33 mouse cellular contexts compared by ENCODE assay signal in genomic region chr1:20761411-20761810, GRCm38 (mm10). TPM values are rescaled to one million over a fixed set of nuclear protein-coding genes. Genes with fewer than 3 reads are reported as not detected.
DNase-seq lines count a peak whose midpoint lies in the region; TF ChIP-seq lines count a peak whose summit lies in the region.
"Had no signal": no experiment of that assay in that cellular context is flagged by ENCODE, and none has a peak within 500 bp of the region (broad histone marks: within the 10 kb centered on the region; RNA-seq: fewer than 3 reads in every experiment).

No protein-coding gene starts in this region.

- no peak overlapping the region for H3K4me3 ChIP-seq in CH12.LX (replicated peaks in 1 of 3; ENCODE audit: low read depth in 2 of 3, low read length in 2 of 3, poor library complexity in 1 of 3)
- no peak overlapping the region for H3K4me3 ChIP-seq in ES-E14 (ENCODE audit: insufficient read depth in 1 of 2, low read depth in 1 of 2, low read length in 2 of 2, poor library complexity in 1 of 2, severe bottlenecking in 1 of 2)
- H3K4me3 ChIP-seq: embryonic facial prominence, embryonic 10.5 days; embryonic facial prominence, embryonic 13.5 days; erythroblast, embryonic 14.5 days; forebrain, embryonic 12.5 days; heart, embryonic 12.5 days; heart, embryonic 15.5 days; hindbrain, embryonic 10.5 days; hindbrain, embryonic 13.5 days; intestine, embryonic 15.5 days had no signal

- dilution Hi-C loops in CH12.LX (cut with MboI; ENCODE audit: extremely low pct_ligation_motif_present, extremely low pct_unique_long_range_greater_than_20kb, low sequenced_read_pairs): no loop called here

- no peak for TF ChIP-seq RAD21 in CH12.LX (IDR thresholded peaks at IDR 0.05; ENCODE audit: low read depth, low read length)

- peaks cover 2 to 29% of the 10 kb centered on the region in 2 experiments; a peak in 2 of 4 replicates for H3K4me1 ChIP-seq in CH12.LX (ENCODE audit: control insufficient read depth in 1 of 2, insufficient read depth in 2 of 2)
- H3K4me1 ChIP-seq in ES-E14 (ENCODE audit: control insufficient read depth in 2 of 2, insufficient read depth in 2 of 2, low read length in 2 of 2, poor library complexity in 1 of 2): peaks cover 3 to 6% of the 10 kb centered on the region in 2 experiments; a peak in 3 of 4 replicates
- H3K4me1 ChIP-seq: embryonic facial prominence, embryonic 10.5 days; embryonic facial prominence, embryonic 13.5 days; forebrain, embryonic 12.5 days; heart, embryonic 12.5 days; heart, embryonic 15.5 days; hindbrain, embryonic 13.5 days; intestine, embryonic 15.5 days had no signal

- no peaks in the 10 kb centered on the region for H3K79me2 ChIP-seq in CH12.LX (replicated peaks; ENCODE audit: control insufficient read depth, extremely low read depth, insufficient read depth, poor library complexity, severe bottlenecking)

- no peak overlapping the region for H3K9ac ChIP-seq in CH12.LX (ENCODE audit: insufficient read depth, low read depth)
- no peak overlapping the region for H3K9ac ChIP-seq in ES-E14 (ENCODE audit: insufficient read depth, low read depth, low read length, poor library complexity, severe bottlenecking)
- H3K9ac ChIP-seq: embryonic facial prominence, embryonic 13.5 days; forebrain, embryonic 12.5 days; forebrain, postnatal 0 days; heart, embryonic 12.5 days; heart, embryonic 15.5 days; hindbrain, embryonic 13.5 days; intestine, embryonic 15.5 days had no signal

- TF ChIP-seq EP300 in CH12.LX (IDR thresholded peaks at IDR 0.05; ENCODE audit: low read length): no peak

- H3K27me3 ChIP-seq in CH12.LX (replicated peaks): no peaks in the 10 kb centered on the region
- H3K27me3 ChIP-seq: embryonic facial prominence, embryonic 13.5 days; forebrain, embryonic 12.5 days; heart, embryonic 12.5 days; heart, embryonic 15.5 days; hindbrain, embryonic 13.5 days; intestine, embryonic 15.5 days had no signal

- no peak for TF ChIP-seq POLR2A in CH12.LX (IDR thresholded peaks at IDR 0.05; ENCODE audit: low read depth, low read length)
- TF ChIP-seq POLR2A in brain, embryonic 14.5 days (IDR thresholded peaks at IDR 0.05; ENCODE audit: borderline replicate concordance, extremely low read depth, insufficient read depth, insufficient read length, poor library complexity, severe bottlenecking): no peak

- H3K4me2 ChIP-seq in CH12.LX (ENCODE audit: insufficient read depth, low read depth, poor library complexity, severe bottlenecking): no peak overlapping the region
- H3K4me2 ChIP-seq: embryonic facial prominence, embryonic 13.5 days; forebrain, embryonic 12.5 days; heart, embryonic 12.5 days; heart, embryonic 15.5 days; hindbrain, embryonic 13.5 days; intestine, embryonic 15.5 days had no signal

- H3K9me3 ChIP-seq in CH12.LX (replicated peaks; ENCODE audit: low read length): no peaks in the 10 kb centered on the region
- no peaks in the 10 kb centered on the region for H3K9me3 ChIP-seq in ES-E14 (ENCODE audit: control insufficient read depth, insufficient read depth, low read depth, low read length)
- H3K9me3 ChIP-seq: embryonic facial prominence, embryonic 10.5 days; embryonic facial prominence, embryonic 13.5 days; forebrain, embryonic 12.5 days; heart, embryonic 12.5 days; heart, embryonic 15.5 days; hindbrain, embryonic 10.5 days; hindbrain, embryonic 13.5 days; intestine, embryonic 15.5 days had no signal

- H3K36me3 ChIP-seq in CH12.LX (replicated peaks in 1 of 2; ENCODE audit: control insufficient read depth in 1 of 2, insufficient read depth in 1 of 2, low read length in 1 of 2): no peaks in the 10 kb centered on the region
- H3K36me3 ChIP-seq in ES-E14 (ENCODE audit: control insufficient read depth, insufficient read depth, low read length, poor library complexity, severe bottlenecking): no peaks in the 10 kb centered on the region
- H3K36me3 ChIP-seq: embryonic facial prominence, embryonic 10.5 days; embryonic facial prominence, embryonic 13.5 days; forebrain, embryonic 12.5 days; heart, embryonic 12.5 days; heart, embryonic 15.5 days; hindbrain, embryonic 10.5 days; hindbrain, embryonic 13.5 days; intestine, embryonic 15.5 days had no signal

- DNase-seq in embryo, embryonic 10.5 days (ENCODE audit: low spot score): peak; percentile 3
- no peak for DNase-seq in embryo, embryonic 10 days (ENCODE audit: low spot score)
- DNase-seq in CH12.LX (ENCODE audit: extremely low read depth) (no peak), ES-E14 (ENCODE audit: low read depth, low spot score) (peak; percentile 30)
- DNase-seq in brain, embryonic 14.5 days (ENCODE audit: low read depth): peak; percentile 13
- no peak for DNase-seq in layer of hippocampus, adult 18-20 months (ENCODE audit: low spot score in 2 of 2)
- no peak for DNase-seq in kidney, adult 11 months
- DNase-seq: adrenal gland, postnatal 10 days; adrenal gland, postnatal 36 days; cerebellum, adult 11 months; cerebellum, adult 8-10 months; cerebellum, postnatal 10 days; embryo, embryonic 11 days; forebrain, postnatal 0 days; gastrocnemius, postnatal 25 days; heart, adult 18-20 months; heart, postnatal 10 days; heart, postnatal 36 days; kidney, adult 18-20 months had no signal

- no peak for TF ChIP-seq CTCF in CH12.LX (conservative IDR thresholded peaks at IDR 0.05 in 1 of 2, IDR thresholded peaks at IDR 0.05 in 1 of 2; ENCODE audit: low read depth in 2 of 2, low read length in 2 of 2)
- no peak for TF ChIP-seq CTCF in brain, embryonic 14.5 days (IDR thresholded peaks at IDR 0.05; ENCODE audit: borderline replicate concordance, extremely low read depth, insufficient read depth, insufficient read length)

- in situ Hi-C loops in CH12.LX (cut with MboI; ENCODE audit: low pct_ligation_motif_present, low pct_unique_long_range_greater_than_20kb, low sequenced_read_pairs) (no loop called here), ES-E14 (cut with MboI; ENCODE audit: low sequenced_read_pairs in 2 of 2, unreplicated experiment in 2 of 2) (no loop called here)

- no peak overlapping the region for H3K27ac ChIP-seq in CH12.LX (ENCODE audit: insufficient read depth, low read depth)
- H3K27ac ChIP-seq in ES-E14 (ENCODE audit: insufficient read depth, low read depth, low read length, poor library complexity, severe bottlenecking): no peak overlapping the region; the same call in 1 of the 2 replicates
- H3K27ac ChIP-seq: embryonic facial prominence, embryonic 10.5 days; embryonic facial prominence, embryonic 13.5 days; forebrain, embryonic 12.5 days; heart, embryonic 15.5 days; hindbrain, embryonic 10.5 days; hindbrain, embryonic 13.5 days; intestine, embryonic 15.5 days had no signal

TF ChIP-seq in CH12.LX, 34 proteins besides CTCF, POLR2A, EP300 and RAD21:
- TF ChIP-seq USF2 (conservative IDR thresholded peaks at IDR 0.05; ENCODE audit: low read depth, low read length) (no peak), USF1 (IDR thresholded peaks at IDR 0.05; ENCODE audit: low read depth, low read length) (no peak), MAFK (IDR thresholded peaks at IDR 0.05; ENCODE audit: insufficient replicate concordance, low read length) (no peak), ZNF384 (IDR thresholded peaks at IDR 0.05; ENCODE audit: low read depth, low read length) (peak; percentile 51; the same call in 1 of the 2 replicates), HCFC1 (IDR thresholded peaks at IDR 0.05; ENCODE audit: low read depth, low read length) (no peak), TBP (conservative IDR thresholded peaks at IDR 0.05; ENCODE audit: low read depth, low read length) (no peak), ELF1 (IDR thresholded peaks at IDR 0.05; ENCODE audit: low read depth, low read length) (no peak), ZKSCAN1 (IDR thresholded peaks at IDR 0.05; ENCODE audit: borderline replicate concordance, low read depth, low read length) (no peak)

TF ChIP-seq in ES-E14, 5 proteins besides CTCF, POLR2A, EP300 and RAD21:
- TF ChIP-seq ZC3H11A (IDR thresholded peaks at IDR 0.05; ENCODE audit: borderline replicate concordance, low read depth, low read length) (no peak), ZNF384 (IDR thresholded peaks at IDR 0.05; ENCODE audit: low read depth, low read length) (peak; percentile 91), MAFK (IDR thresholded peaks at IDR 0.05; ENCODE audit: insufficient read depth, low read depth, low read length) (0 out of 2 replicates have a peak, but pooled peaks have one; percentile 7)

RNA-seq across cellular contexts. Expression of gene Il17f, which starts 29.0 kb away (rescaled TPM):
- total RNA-seq in CH12.LX (2012; rRNA removed) (0.25 TPM in 1 of 2 replicates, not detected in the other), CH12.LX (2014; rRNA removed) (0.74 and 1.3 TPM in 2 replicates), ES-E14 (2012; rRNA removed) (0.58 and 1.0 TPM in 2 replicates)
- 0.44 and 0.63 TPM in 2 replicates for polyA plus RNA-seq in CH12.LX (2012; ENCODE audit: insufficient read length, low read depth)
- polyA plus RNA-seq in brain, embryonic 14.5 days (2012; rRNA removed): 0.31 and 0.35 TPM in 2 replicates
- total RNA-seq in layer of hippocampus, adult 18-20 months (2021): under 1 TPM in 1 of 2 experiments, not detected in 1; 0.38 TPM
- total RNA-seq: adrenal gland, adult 18-20 months; adrenal gland, postnatal 10 days; adrenal gland, postnatal 36 days; forebrain, postnatal 0 days; gastrocnemius, adult 8-10 months; gastrocnemius, postnatal 25 days; heart, adult 18-20 months; heart, postnatal 10 days; heart, postnatal 36 days; MEL had no signal
- polyA plus RNA-seq: embryonic facial prominence, embryonic 13.5 days; erythroblast, embryonic 14.5 days; forebrain, postnatal 0 days; gonadal fat pad, adult 2 months; heart, embryonic 12.5 days; heart, embryonic 15.5 days; hindbrain, embryonic 10.5 days; hindbrain, embryonic 13.5 days; hindbrain, embryonic 16.5 days; intestine, embryonic 15.5 days had no signal

RNA-seq across cellular contexts. Expression of gene Il17a, which starts 30.7 kb away (rescaled TPM):
- total RNA-seq in CH12.LX (2012; rRNA removed) (0.13 TPM in 1 of 2 replicates, not detected in the other), CH12.LX (2014; rRNA removed) (0.39 TPM in 1 of 2 replicates, not detected in the other), ES-E14 (2012; rRNA removed) (not detected in 2 replicates)
- polyA plus RNA-seq in CH12.LX (2012; ENCODE audit: insufficient read length, low read depth): not detected in 2 replicates
- not detected in 2 replicates for polyA plus RNA-seq in brain, embryonic 14.5 days (2012; rRNA removed)
- not detected for total RNA-seq in layer of hippocampus, adult 18-20 months (2021)
- total RNA-seq: adrenal gland, adult 18-20 months; adrenal gland, postnatal 10 days; adrenal gland, postnatal 36 days; forebrain, postnatal 0 days; gastrocnemius, adult 8-10 months; gastrocnemius, postnatal 25 days; heart, adult 18-20 months; heart, postnatal 10 days; heart, postnatal 36 days; MEL had no signal
- polyA plus RNA-seq: embryonic facial prominence, embryonic 10.5 days; embryonic facial prominence, embryonic 13.5 days; erythroblast, embryonic 14.5 days; forebrain, embryonic 12.5 days; forebrain, postnatal 0 days; gonadal fat pad, adult 2 months; heart, embryonic 12.5 days; heart, embryonic 15.5 days; hindbrain, embryonic 10.5 days; hindbrain, embryonic 13.5 days; hindbrain, embryonic 16.5 days; intestine, embryonic 15.5 days had no signal

RNA-seq across cellular contexts. Expression of gene Mcm3, which starts 58.7 kb away (rescaled TPM):
- total RNA-seq in CH12.LX (2012; rRNA removed) (186 and 235 TPM in 2 replicates), CH12.LX (2014; rRNA removed) (330 and 335 TPM in 2 replicates), ES-E14 (2012; rRNA removed) (178 and 179 TPM in 2 replicates)
- 317 and 372 TPM in 2 replicates for polyA plus RNA-seq in CH12.LX (2012; ENCODE audit: insufficient read length, low read depth)
- polyA plus RNA-seq in brain, embryonic 14.5 days (2012; rRNA removed): 29.0 and 31.6 TPM in 2 replicates
- total RNA-seq in layer of hippocampus, adult 18-20 months (2021): 1 to 10 TPM; 3.8 to 4.2 TPM

Comparison
In these comparisons a context has a peak if more than half of its experiments do, and no peak if none do; other contexts are left out.
1. DNase-seq: peak in embryo, embryonic 10.5 days (single experiment), ES-E14 (single experiment) and brain, embryonic 14.5 days (single experiment); none in embryo, embryonic 10 days (single experiment), CH12.LX (single experiment), layer of hippocampus, adult 18-20 months (0 of 2) and kidney, adult 11 months (single experiment).
2. RNA of gene Mcm3, which starts 58.7 kb away (total RNA-seq): 186 to 335 TPM in CH12.LX and 178 to 179 TPM in ES-E14; 3.8 to 4.2 TPM in layer of hippocampus, adult 18-20 months; every median in the first group is over 10 times any median in the second.